Mouse (Mus musculus): Measurements from ENCODE around the gene Eddm3b. TPM values are rescaled to one million over a fixed set of nuclear protein-coding genes. Genes with fewer than 3 reads are reported as not detected.

Gene Eddm3b
- polyA plus RNA-seq, 1 experiment from 2014 or later, result not detected

- Histone ChIP-seq H3K9ac (no peak overlapping the region), H3K4me1 (peaks cover 18% of the 10 kb centered on the region), H3K27ac (replicated peaks) (no peak overlapping the region)
Measured at GRCm38 (mm10) chr14:51128775-51129623, 14.8 kb downstream of the Eddm3b start.

GRCm38 (mm10) chr14:51129624-51129975 lies 15.4 kb downstream of the Eddm3b start:
- no peak overlapping the region for H3K27ac ChIP-seq (replicated peaks)
- H3K4me3 ChIP-seq, result no peak overlapping the region
- H3K27me3 ChIP-seq (replicated peaks), result no peaks in the 10 kb centered on the region
- WGBS, result 48% methylated on average over 4 of the region's 4 CpGs
- H3K36me3 ChIP-seq, result no peaks in the 10 kb centered on the region
- H3K4me2 ChIP-seq, result peak overlapping the region; percentile 25
- no peaks in the 10 kb centered on the region for H3K9me3 ChIP-seq
- H3K4me1 ChIP-seq, result peaks cover 18% of the 10 kb centered on the region
- no peak for ATAC-seq (ENCODE audit: extremely low read depth, insufficient number of reproducible peaks, low FRiP score, low TSS enrichment)
- H3K9ac ChIP-seq, result no peak overlapping the region

More at GRCm38 (mm10) chr14:51128775-51129623, 14.8 kb downstream of the Eddm3b start:
- no peak for ATAC-seq (ENCODE audit: extremely low read depth, insufficient number of reproducible peaks, low FRiP score, low TSS enrichment)
- no peaks in the 10 kb centered on the region for H3K36me3 ChIP-seq
- H3K27me3 ChIP-seq (replicated peaks), result no peaks in the 10 kb centered on the region
- no peaks in the 10 kb centered on the region for H3K9me3 ChIP-seq
- no peak overlapping the region for H3K4me2 ChIP-seq
- WGBS, result 62% methylated on average over 9 of the region's 9 CpGs
- no peak overlapping the region for H3K4me3 ChIP-seq

- no peaks in the 10 kb centered on the region for H3K36me3 ChIP-seq
- H3K4me1 ChIP-seq, result peaks cover 18% of the 10 kb centered on the region
- 40% methylated on average over 9 of the region's 9 CpGs for WGBS
- peak overlapping the region; percentile 25 for H3K4me2 ChIP-seq
- H3K9ac ChIP-seq, result no peak overlapping the region
- ATAC-seq (ENCODE audit: extremely low read depth, insufficient number of reproducible peaks, low FRiP score, low TSS enrichment), result no peak
- H3K27ac ChIP-seq (replicated peaks), result no peak overlapping the region
- H3K9me3 ChIP-seq, result no peaks in the 10 kb centered on the region
- no peaks in the 10 kb centered on the region for H3K27me3 ChIP-seq (replicated peaks)
- H3K4me3 ChIP-seq, result no peak overlapping the region
Measured at GRCm38 (mm10) chr14:51130315-51130940, 16.2 kb downstream of the Eddm3b start.

- no peaks in the 10 kb centered on the region for H3K36me3 ChIP-seq
- no peak overlapping the region for H3K4me3 ChIP-seq
- H3K4me1 ChIP-seq, result peaks cover 18% of the 10 kb centered on the region
- H3K9me3 ChIP-seq, result no peaks in the 10 kb centered on the region
- no peaks in the 10 kb centered on the region for H3K27me3 ChIP-seq (replicated peaks)
- H3K27ac ChIP-seq (replicated peaks), result no peak overlapping the region
- H3K9ac ChIP-seq, result no peak overlapping the region
- no peak for ATAC-seq (ENCODE audit: extremely low read depth, insufficient number of reproducible peaks, low FRiP score, low TSS enrichment)
- WGBS, result 62% methylated on average over 7 of the region's 7 CpGs
- H3K4me2 ChIP-seq, result no peak overlapping the region
Measured at GRCm38 (mm10) chr14:51131086-51131815, 17.0 kb downstream of the Eddm3b start.

- Histone ChIP-seq H3K4me3 (no peak overlapping the region), H3K36me3 (no peaks in the 10 kb centered on the region), H3K9ac (no peak overlapping the region), H3K27me3 (replicated peaks) (no peaks in the 10 kb centered on the region), H3K27ac (replicated peaks) (no peak overlapping the region), H3K4me2 (no peak overlapping the region), H3K4me1 (peaks cover 18% of the 10 kb centered on the region), H3K9me3 (no peaks in the 10 kb centered on the region)
- ATAC-seq (ENCODE audit: extremely low read depth, insufficient number of reproducible peaks, low FRiP score, low TSS enrichment), result no peak
- 80% methylated on average over 4 of the region's 4 CpGs for WGBS
Measured at GRCm38 (mm10) chr14:51132372-51132771, 18.1 kb downstream of the Eddm3b start.

- ATAC-seq (ENCODE audit: extremely low read depth, insufficient number of reproducible peaks, low FRiP score, low TSS enrichment), result no peak
- Histone ChIP-seq H3K9ac (no peak overlapping the region), H3K9me3 (no peaks in the 10 kb centered on the region), H3K4me3 (no peak overlapping the region), H3K27ac (replicated peaks) (no peak overlapping the region), H3K27me3 (replicated peaks) (no peaks in the 10 kb centered on the region), H3K4me2 (no peak overlapping the region), H3K36me3 (no peaks in the 10 kb centered on the region), H3K4me1 (peaks cover 14% of the 10 kb centered on the region)
- 70% methylated on average over 2 of the region's 2 CpGs for WGBS
Measured at GRCm38 (mm10) chr14:51140342-51140741, 26.1 kb downstream of the Eddm3b start.

- ATAC-seq (ENCODE audit: extremely low read depth, insufficient number of reproducible peaks, low FRiP score, low TSS enrichment), result no peak
- H3K4me2 ChIP-seq, result no peak overlapping the region
- H3K27me3 ChIP-seq (replicated peaks), result no peaks in the 10 kb centered on the region
- no peak overlapping the region for H3K27ac ChIP-seq (replicated peaks)
- H3K4me3 ChIP-seq, result no peak overlapping the region
- no peak overlapping the region for H3K9ac ChIP-seq
- H3K9me3 ChIP-seq, result no peaks in the 10 kb centered on the region
- H3K4me1 ChIP-seq, result peaks cover 18% of the 10 kb centered on the region
- no peaks in the 10 kb centered on the region for H3K36me3 ChIP-seq
- whole genome bisulfite sequencing, result 82% methylated on average over 4 of the region's 4 CpGs
Measured at GRCm38 (mm10) chr14:51142119-51142518, 27.9 kb downstream of the Eddm3b start.

GRCm38 (mm10) chr14:51142568-51142967 lies 28.3 kb downstream of the Eddm3b start:
- Histone ChIP-seq H3K4me1 (peaks cover 18% of the 10 kb centered on the region), H3K4me3 (no peak overlapping the region), H3K4me2 (no peak overlapping the region), H3K9ac (no peak overlapping the region), H3K9me3 (no peaks in the 10 kb centered on the region), H3K27ac (replicated peaks) (no peak overlapping the region), H3K27me3 (replicated peaks) (no peaks in the 10 kb centered on the region), H3K36me3 (no peaks in the 10 kb centered on the region)
- 71% methylated on average over 3 of the region's 3 CpGs for WGBS
- ATAC-seq (ENCODE audit: extremely low read depth, insufficient number of reproducible peaks, low FRiP score, low TSS enrichment), result no peak

GRCm38 (mm10) chr14:51143287-51143686 lies 29.1 kb downstream of the Eddm3b start:
- Histone ChIP-seq H3K4me1 (peaks cover 24% of the 10 kb centered on the region), H3K4me2 (no peak overlapping the region), H3K4me3 (no peak overlapping the region), H3K36me3 (no peaks in the 10 kb centered on the region), H3K27me3 (replicated peaks) (no peaks in the 10 kb centered on the region), H3K27ac (replicated peaks) (0 out of 2 replicates have a peak overlapping the region, but pooled peaks have one; percentile 12), H3K9ac (no peak overlapping the region), H3K9me3 (no peaks in the 10 kb centered on the region)
- 39% methylated on average over 4 of the region's 4 CpGs for WGBS
- ATAC-seq (ENCODE audit: extremely low read depth, insufficient number of reproducible peaks, low FRiP score, low TSS enrichment), result no peak; the same call in 1 of the 2 replicates

- peaks cover 24% of the 10 kb centered on the region for H3K4me1 ChIP-seq
- ATAC-seq (ENCODE audit: extremely low read depth, insufficient number of reproducible peaks, low FRiP score, low TSS enrichment), result no peak
- no peaks in the 10 kb centered on the region for H3K36me3 ChIP-seq
- no peaks in the 10 kb centered on the region for H3K27me3 ChIP-seq (replicated peaks)
- WGBS, result 50% methylated on average over 2 of the region's 2 CpGs
- H3K9ac ChIP-seq, result no peak overlapping the region
- H3K4me3 ChIP-seq, result no peak overlapping the region
- H3K9me3 ChIP-seq, result no peaks in the 10 kb centered on the region
- H3K27ac ChIP-seq (replicated peaks), result no peak overlapping the region
- H3K4me2 ChIP-seq, result no peak overlapping the region
Measured at GRCm38 (mm10) chr14:51143937-51144336, 29.7 kb downstream of the Eddm3b start.

- no peak overlapping the region for H3K4me2 ChIP-seq
- H3K9ac ChIP-seq, result no peak overlapping the region
- no peaks in the 10 kb centered on the region for H3K36me3 ChIP-seq
- no peaks in the 10 kb centered on the region for H3K9me3 ChIP-seq
- no peak for ATAC-seq (ENCODE audit: extremely low read depth, insufficient number of reproducible peaks, low FRiP score, low TSS enrichment)
- H3K4me3 ChIP-seq, result no peak overlapping the region
- peaks cover 24% of the 10 kb centered on the region for H3K4me1 ChIP-seq
- H3K27me3 ChIP-seq (replicated peaks), result no peaks in the 10 kb centered on the region
- WGBS, result 92% methylated on average over 4 of the region's 4 CpGs
- no peak overlapping the region for H3K27ac ChIP-seq (replicated peaks)
Measured at GRCm38 (mm10) chr14:51144451-51144850, 30.2 kb downstream of the Eddm3b start.
